Mouse (Mus musculus) megakaryocyte, embryonic 14.5 days (primary cell): ENCODE data around the gene Hrasls5. TPM values are rescaled to one million over a fixed set of nuclear protein-coding genes. Genes with fewer than 3 reads are reported as not detected.

Experiments
- H3K27me3 ChIP-seq: replicated peaks from 2 replicates; pipeline ENCODE3; 2012; ENCODE audit warnings: inconsistent platforms
- H3K36me3 ChIP-seq: replicated peaks from 2 replicates; pipeline ENCODE3; 2012; ENCODE audit warnings: low read length, inconsistent platforms, mixed read lengths
- H3K4me1 ChIP-seq: 2 replicates; pipeline ENCODE4 v1.6.1; 2012; ENCODE audit warnings: inconsistent platforms
- H3K4me3 ChIP-seq: replicated peaks from 2 replicates; pipeline ENCODE3; 2012; ENCODE audit warnings: moderate library complexity, mild to moderate bottlenecking, inconsistent platforms
- H3K9me3 ChIP-seq: 2 replicates; pipeline ENCODE4 v1.6.1; 2012; ENCODE audit warnings: inconsistent platforms
- FLI1 ChIP-seq: IDR thresholded peaks from 2 replicates; pipeline ENCODE4 v1.6.1; 2012; ENCODE audit warnings: low read length, inconsistent platforms, mixed read lengths
- GATA1 ChIP-seq: IDR thresholded peaks from 3 replicates; pipeline ENCODE4 v1.6.1; 2012; ENCODE audit warnings: mixed read lengths, low read length, inconsistent platforms, borderline replicate concordance
- polyA plus RNA-seq: library from polyadenylated mRNA; stranded (reverse); fragments of >175 nt; gene quantifications from 2 replicates; pipeline ENCODE4 v1.2.3, GENCODE M21; 2012; ENCODE audit warnings: low replicate concordance; ENCODE audit not compliant: insufficient read depth

The Hrasls5 gene
- polyA plus RNA-seq, 1 experiment = 0.26 TPM

DNA sequence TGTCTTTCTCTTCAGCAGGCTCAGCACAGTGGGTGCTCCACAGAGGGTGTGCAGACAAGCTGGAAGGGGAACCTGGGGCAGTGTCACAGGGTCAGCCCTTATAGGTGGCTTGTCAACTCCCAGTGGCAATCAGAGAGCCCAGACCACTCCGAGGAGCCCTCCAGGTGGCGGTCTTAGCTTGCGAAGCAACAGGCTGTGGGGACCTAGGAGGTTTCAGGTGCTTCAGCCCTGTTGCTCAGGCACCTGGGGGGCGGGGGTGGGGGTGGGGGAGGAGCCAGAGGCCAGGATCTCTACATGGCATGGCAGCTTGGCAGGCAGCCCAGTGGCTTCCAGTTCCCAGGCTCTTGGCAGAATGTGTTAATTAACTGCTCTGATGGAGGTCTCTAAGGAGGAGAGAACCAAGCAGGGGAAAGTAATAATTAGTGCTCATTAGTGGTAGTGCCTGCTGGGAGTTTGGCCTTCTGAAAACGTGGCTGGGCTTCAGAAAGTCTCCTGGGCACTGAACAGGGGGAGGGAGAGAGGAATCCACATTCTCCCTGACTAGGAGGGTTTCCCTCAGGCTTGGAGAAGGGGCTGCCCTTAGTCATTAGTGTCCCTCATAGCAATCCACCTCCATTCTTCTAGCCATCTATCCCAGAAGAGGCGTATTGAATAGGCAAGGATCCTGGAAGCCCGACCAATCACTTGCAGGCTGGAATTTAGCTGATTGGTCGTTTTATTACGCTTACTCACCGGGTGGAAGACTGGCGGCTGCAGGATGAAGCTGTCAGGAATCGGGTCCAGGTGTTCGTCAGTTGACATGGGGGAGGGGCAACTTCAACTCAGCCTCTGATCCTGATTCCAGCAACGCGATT, 6.2 kb upstream of the Hrasls5 start:
- no peaks in the 10 kb centered on the region for H3K9me3 ChIP-seq
- peaks cover 42% of the 10 kb centered on the region for H3K4me1 ChIP-seq
- TF ChIP-seq FLI1 (no peak), GATA1 (no peak)
- H3K36me3 ChIP-seq = no peaks in the 10 kb centered on the region
- H3K27me3 ChIP-seq = peaks cover 68% of the 10 kb centered on the region
- H3K4me3 ChIP-seq = no peak overlapping the region

DNA sequence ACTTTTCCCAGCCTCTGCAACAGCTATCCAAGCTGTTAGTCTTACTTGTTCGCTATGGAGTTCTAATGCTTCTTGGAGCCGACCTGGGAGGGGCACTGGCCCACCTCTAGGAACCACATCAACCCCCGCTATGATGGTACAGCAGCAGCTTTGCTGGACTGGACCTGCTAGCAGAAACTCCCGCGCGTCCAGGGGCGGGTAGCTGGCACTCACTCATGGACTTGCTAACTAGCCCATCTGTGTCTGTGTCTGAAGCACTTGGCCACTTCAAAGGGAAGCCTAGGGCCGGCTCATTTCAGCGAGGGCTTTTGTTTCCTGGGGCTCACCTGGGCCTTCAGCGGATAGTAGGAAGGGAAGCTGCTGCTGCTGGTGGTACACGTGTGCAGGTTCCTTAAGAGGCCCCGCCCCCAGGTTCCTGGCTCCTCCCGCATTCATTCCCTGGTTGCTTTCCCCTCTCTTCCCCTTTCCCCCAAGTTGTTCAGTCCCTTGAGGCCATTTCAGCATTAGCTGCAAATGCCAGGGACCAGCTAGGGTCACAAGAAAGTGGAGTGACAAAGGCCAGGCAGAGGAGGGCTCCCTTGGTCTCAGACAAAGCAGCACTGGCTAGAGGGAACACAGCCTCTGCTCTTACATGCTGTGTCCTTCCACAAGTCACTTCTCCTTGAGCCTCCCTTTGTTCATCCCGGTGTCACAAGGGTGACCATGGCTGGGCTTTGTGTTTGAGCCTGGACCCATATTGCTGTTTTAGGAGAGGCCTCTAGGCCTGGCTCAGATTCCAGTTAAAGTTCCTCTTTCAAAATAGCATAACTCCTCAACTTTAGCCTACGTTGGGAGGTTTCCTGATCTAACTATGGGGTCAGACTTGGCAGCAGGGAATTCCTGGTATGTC, 5.3 kb upstream of the Hrasls5 start, which contains the start of gene Lgals12:
TSS of gene Lgals12 (minus strand) at position 393 of the 889 bp plus-strand sequence.
- H3K4me3 ChIP-seq = peak within 1 kb of the TSS; percentile 3
- TF ChIP-seq FLI1 (no peak), GATA1 (no peak)
- H3K36me3 ChIP-seq = no peaks in the 10 kb centered on the region
- H3K9me3 ChIP-seq = no peaks in the 10 kb centered on the region
- peaks cover 49% of the 10 kb centered on the region for H3K4me1 ChIP-seq
- H3K27me3 ChIP-seq = peaks cover 71% of the 10 kb centered on the region

DNA sequence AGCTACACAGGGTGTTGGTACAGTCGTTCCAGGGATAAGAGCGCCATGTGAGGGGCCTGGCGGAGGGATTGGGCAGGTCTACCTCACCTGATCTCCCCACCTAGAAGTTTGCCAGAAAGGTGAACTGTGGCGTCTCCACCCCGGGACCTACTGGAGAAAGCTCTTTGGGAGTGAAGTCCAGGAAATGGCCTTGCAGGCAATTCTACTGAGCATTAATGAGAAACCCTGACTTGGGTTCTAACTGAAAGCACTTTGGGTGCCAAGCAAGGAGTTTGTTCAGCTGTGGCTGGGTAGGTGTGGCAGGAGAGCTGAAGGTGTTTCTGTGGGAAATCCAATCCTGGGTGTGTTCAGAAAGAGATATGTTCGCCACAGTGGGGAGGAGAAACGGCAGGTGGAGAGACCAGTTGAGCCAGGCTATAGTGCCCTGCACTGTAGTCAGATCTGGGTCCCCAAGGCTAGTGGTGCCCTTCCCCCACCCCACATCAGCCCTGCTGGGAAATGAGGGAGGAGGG, 4.6 kb upstream of the Hrasls5 start:
- no peaks in the 10 kb centered on the region for H3K36me3 ChIP-seq
- TF ChIP-seq FLI1 (no peak), GATA1 (no peak)
- H3K4me1 ChIP-seq = peaks cover 56% of the 10 kb centered on the region
- H3K4me3 ChIP-seq = no peak overlapping the region
- H3K9me3 ChIP-seq = no peaks in the 10 kb centered on the region
- peaks cover 74% of the 10 kb centered on the region for H3K27me3 ChIP-seq

DNA sequence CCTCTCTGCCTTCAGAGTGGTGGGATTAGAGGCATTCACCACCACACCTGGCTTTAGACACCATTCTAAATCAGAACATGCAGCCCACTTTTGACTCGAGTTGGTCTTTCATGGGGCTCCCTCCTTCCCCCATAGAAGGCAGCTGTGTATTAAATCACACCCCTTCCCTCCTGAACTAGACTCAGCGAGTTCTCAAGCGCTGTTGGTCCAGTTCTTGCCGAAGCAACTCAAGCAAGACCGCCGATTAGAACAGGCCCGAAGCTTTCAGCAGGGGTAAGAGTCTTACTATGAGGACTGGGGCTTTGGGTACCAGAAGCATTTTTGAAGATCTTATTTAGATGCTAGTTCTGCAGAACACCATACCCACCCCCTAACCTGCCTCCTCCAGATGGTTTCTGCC, 810 bp downstream of the Hrasls5 start:
- no peaks in the 10 kb centered on the region for H3K9me3 ChIP-seq
- peaks cover 25% of the 10 kb centered on the region for H3K4me1 ChIP-seq
- no peaks in the 10 kb centered on the region for H3K36me3 ChIP-seq
- H3K27me3 ChIP-seq = peaks cover 61% of the 10 kb centered on the region
- TF ChIP-seq GATA1 (no peak), FLI1 (no peak)
- H3K4me3 ChIP-seq = no peak overlapping the region

DNA sequence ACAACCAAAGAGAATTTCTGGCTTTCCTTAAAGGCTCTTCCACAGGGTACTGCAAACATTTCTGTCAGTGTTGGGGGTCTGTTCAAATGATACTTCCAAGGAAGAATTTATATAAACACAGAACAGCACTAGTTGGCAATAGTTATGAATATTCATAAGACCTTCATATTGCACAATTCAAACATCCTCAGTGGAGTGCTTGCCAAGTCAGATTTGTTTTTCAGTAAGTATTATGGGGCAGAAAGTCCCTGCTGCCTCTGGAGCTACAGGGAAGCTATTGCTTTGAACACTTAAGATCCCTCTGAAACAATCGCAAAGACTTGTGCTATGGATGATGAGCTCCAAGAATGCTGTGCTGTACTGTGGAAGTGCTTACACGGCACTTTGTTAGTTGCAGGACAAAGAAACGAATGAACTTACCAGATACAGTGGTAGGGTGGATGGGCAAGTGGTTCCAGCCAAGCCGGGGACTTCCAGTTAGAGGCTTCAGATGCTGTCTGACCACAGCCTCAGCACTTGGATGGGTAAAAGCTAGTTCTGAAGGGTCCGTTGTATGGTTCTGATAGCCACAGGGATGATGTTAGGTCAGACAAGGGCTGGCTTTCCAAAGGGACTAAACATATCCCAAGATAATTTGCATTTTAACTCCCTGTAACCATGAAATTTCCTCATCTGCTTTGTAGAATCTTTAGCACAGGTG, 4.0 kb downstream of the Hrasls5 start:
- no peaks in the 10 kb centered on the region for H3K9me3 ChIP-seq
- TF ChIP-seq FLI1 (no peak), GATA1 (no peak)
- H3K27me3 ChIP-seq = peaks cover 52% of the 10 kb centered on the region
- no peaks in the 10 kb centered on the region for H3K36me3 ChIP-seq
- H3K4me1 ChIP-seq = peaks cover 19% of the 10 kb centered on the region
- no peak overlapping the region for H3K4me3 ChIP-seq

DNA sequence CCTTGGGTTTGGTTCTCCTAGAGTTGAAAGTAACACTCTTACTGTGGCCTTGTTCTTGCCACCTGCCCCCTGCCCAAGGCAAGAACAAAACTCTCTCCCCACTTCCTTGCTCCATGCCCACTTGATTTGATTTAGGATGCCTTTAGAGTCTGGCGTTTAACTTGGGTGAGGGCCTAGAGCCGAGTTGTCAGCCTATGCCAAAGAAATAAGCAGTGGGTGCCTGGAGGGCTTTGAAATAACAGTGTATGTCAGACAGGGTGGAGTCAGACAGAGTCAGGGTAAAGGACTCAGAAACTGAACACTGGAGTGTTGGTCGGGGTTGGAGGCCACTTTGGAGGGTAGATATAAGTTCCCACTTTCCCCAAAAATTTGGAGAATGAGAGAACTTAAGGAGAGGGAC, 4.7 kb downstream of the Hrasls5 start:
- TF ChIP-seq FLI1 (no peak), GATA1 (no peak)
- peaks cover 12% of the 10 kb centered on the region for H3K4me1 ChIP-seq
- no peaks in the 10 kb centered on the region for H3K9me3 ChIP-seq
- no peaks in the 10 kb centered on the region for H3K36me3 ChIP-seq
- no peak overlapping the region for H3K4me3 ChIP-seq
- peaks cover 45% of the 10 kb centered on the region for H3K27me3 ChIP-seq

DNA sequence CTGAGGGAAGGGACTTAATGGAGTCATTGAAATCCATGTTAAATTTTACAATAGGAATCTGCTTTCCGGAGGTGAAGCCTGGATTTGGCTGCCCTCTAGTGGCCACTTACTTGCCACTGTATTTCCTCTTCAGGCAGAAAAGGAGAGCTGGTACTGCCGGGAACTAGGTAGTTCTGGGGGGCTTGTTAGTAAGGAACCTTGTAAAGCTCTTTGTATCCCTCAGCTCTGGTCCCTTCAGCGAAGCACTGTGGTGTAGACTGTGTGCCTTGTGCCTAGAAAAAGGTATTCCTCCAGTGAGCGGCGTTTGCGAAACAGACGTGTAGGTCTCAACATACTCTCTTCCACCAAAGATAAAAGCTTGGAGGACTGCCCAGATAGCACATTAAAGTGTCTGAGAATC, 5.4 kb downstream of the Hrasls5 start:
- Histone ChIP-seq H3K4me1 (peaks cover 6% of the 10 kb centered on the region), H3K9me3 (no peaks in the 10 kb centered on the region), H3K36me3 (no peaks in the 10 kb centered on the region), H3K27me3 (peaks cover 39% of the 10 kb centered on the region), H3K4me3 (peak overlapping the region; percentile 46)
- TF ChIP-seq FLI1 = no peak
- TF ChIP-seq GATA1 = no peak

DNA sequence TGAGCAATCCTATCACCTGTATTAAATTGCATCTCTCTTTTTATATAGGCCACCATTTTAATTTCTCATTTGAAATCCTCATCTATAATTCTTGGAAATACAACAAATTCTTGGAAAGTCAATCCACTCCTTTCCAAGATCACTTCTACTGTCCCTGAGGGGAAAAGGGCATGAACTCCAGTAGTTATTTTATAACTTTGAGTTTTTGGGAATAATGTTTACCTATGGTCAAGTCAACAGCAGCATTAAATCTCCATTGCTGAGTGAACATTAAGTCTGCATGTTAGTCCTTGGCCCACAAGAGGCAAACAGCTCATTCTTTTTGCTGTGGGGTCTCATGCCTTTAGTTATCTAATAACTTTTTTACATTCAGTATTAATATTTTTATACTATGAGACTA, 20.7 kb downstream of the Hrasls5 start:
- no peaks in the 10 kb centered on the region for H3K27me3 ChIP-seq
- H3K4me1 ChIP-seq = no peaks in the 10 kb centered on the region
- H3K4me3 ChIP-seq = no peak overlapping the region
- H3K36me3 ChIP-seq = no peaks in the 10 kb centered on the region
- no peaks in the 10 kb centered on the region for H3K9me3 ChIP-seq
- TF ChIP-seq GATA1 (no peak), FLI1 (no peak)

DNA sequence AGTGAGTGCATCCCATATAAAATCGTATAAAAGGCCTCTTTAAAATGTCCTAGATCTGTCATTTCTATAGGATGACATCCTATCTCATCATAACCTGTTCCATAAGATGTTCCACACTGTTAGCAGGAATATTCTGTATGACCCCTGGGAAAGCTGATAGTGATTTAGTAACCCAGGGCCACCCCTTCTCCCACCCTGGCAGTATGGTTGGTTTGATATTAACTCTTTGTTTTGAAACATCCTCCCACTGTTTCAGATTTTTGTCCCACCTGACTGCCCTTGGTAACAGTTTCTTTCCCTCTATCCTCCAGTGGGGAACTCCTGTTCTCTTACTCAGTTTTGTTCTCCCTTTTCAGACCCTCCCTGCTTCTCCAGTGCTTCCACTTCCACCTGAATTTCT, 21.4 kb downstream of the Hrasls5 start:
- Histone ChIP-seq H3K4me1 (no peaks in the 10 kb centered on the region), H3K36me3 (no peaks in the 10 kb centered on the region), H3K9me3 (no peaks in the 10 kb centered on the region), H3K4me3 (no peak overlapping the region), H3K27me3 (no peaks in the 10 kb centered on the region)
- TF ChIP-seq GATA1 = no peak
- TF ChIP-seq FLI1 = no peak
